Mouse (Mus musculus) layer of hippocampus, adult 9-11 months (tissue): ENCODE measurements around the gene Rps27l.
A peak's percentile ranks its signal among the peaks of the same experiment; 100 is the strongest.
"Not testable (repeated sequence)": the region's sequence is repeated elsewhere in the genome, so short reads cannot be mapped to it uniquely, and the experiment has no call there.

Source experiments
- DNase-seq: peaks from one replicate; pipeline ENCODE4 v3.0.0; 2022

Rps27l gene

DNA sequence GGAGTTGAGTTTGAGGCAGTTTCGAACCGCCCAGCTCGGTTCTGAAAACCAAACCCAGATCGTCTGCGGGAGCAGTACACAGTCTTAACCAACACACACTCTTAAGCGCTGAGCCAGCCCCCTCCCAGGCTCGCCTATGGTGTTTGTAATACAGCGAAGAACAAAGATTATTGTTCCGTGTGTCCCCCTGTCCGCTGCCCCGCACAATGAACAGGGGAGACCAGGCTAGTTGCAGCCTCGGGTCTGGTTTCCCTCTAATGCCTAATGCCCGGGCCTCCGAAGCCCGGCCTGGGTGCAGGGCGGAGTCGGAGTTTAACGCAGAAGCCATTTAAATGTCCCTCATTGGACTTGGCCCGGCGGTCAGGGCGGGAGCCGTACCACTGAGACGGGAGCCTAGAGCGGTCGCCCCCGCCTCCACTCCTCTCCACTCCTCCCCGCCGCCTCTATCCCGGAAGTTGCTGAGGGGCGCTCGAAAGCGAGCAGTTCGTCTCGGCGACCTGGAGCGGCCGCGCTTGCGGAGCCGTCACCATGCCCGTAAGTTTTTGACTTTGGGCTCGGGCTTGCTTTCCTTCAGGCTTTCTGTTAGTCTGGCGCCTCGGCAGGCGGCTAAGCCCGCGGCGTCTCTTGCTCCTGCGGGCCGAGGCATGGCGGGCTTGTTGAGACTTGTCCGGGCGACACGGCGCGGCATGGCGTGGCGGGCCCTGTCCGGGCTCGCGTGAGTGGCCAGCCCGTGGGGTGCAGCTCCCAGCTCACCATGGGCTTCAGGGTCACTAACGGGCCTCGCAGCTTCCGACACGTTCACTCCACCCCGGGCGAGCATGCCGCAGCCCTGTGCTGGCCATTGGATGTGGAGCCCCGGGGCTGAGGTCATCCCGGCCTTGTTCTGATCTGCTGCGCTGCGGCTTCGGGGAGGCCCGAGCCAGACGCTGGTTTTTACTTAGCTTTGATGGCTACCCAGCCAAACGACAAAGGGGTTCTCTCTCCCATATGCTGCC lies at the start of gene Rps27l:
Gene Rps27l, plus strand, starts transcription at position 440 of the 995 bp plus-strand sequence.
- peak; percentile 93 for DNase-seq

- DNase-seq: no peak
These were observed 48.9 kb upstream of the Rps27l start for GRCm38 (mm10) chr9:66896951-66897350.

DNA sequence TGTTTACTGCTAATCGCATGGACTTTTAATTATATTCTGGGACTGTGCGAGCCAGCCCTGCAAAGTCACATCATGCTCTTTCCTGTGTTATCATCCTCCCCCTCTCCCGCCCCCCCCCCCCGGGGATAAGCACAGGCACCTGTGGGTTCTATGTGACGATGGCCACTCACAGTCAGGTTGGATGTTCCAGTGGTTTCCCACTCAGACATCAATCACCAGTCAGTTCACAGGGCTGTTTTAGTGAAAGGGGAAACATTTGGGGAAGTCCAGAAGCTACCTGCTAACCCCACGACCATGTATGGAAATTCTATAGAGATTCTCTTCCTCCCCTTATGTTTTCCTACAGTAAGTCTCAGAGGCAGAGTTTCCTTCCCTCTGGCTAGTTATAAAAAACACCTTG lies 48.0 kb upstream of the Rps27l start:
- no peak for DNase-seq

DNA sequence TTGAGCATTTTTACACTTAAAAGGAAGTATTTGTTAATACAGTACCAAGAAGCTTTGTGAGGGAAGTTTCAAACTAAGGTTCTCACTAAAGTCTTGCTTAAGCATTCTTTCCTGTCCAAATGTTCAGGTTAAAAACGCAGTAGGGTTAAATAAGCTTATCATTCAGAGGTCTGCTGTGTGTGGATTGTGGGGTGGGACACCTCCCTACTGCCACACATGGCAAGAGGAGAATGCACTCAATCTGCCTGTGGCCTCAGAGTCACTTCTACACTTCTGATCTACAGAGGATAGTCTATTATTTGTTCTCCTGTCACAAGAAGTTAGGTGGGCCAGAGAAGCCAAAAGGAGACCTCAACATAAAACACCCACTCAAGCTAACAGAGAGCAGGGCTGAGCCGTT lies 46.8 kb upstream of the Rps27l start:
- no peak for DNase-seq

- no peak for DNase-seq
These were observed 46.4 kb upstream of the Rps27l start for GRCm38 (mm10) chr9:66899526-66899925.

DNA sequence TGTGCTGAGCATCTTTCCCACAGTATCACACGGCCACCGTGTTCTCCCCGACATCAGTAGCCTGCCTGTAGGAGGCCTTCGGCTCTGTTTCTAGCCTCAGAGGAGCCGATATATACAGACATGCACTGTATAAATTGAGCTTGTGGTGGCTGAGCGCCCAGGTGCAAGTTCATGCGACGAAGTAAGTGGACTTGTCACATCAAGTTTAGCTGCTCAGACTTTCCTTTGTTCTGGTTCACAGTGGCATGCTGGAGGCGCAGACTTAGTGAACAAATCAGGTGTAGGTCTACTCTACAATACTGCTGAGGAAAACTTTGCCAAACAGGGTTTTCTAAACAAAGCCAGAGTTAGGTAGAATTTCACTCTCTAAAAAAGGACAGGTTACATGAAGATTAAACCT lies 39.9 kb upstream of the Rps27l start:
- no peak for DNase-seq

- no peak for DNase-seq
These were observed 38.8 kb upstream of the Rps27l start for GRCm38 (mm10) chr9:66907126-66907525.

GRCm38 (mm10) chr9:66907746-66908397 lies 38.0 kb upstream of the Rps27l start:
- DNase-seq: no peak

DNA sequence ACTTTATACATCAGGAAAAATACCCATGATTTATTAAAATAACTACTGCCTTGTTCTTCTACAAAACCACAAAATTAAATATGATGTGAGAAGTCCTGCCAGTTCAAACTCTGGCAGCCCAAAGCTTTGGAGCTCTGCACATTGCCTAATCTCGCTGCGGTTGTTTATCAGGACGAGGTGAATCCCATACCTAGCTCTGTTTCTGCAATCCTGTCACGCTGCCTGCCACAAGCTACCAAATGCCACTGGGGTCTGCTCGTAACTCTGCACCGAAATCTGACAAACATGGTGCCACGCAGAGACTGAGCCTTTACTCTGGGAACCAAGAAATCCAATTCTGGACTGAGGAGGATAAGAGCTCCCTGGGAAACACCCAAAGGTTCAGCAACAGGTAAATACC lies 36.0 kb upstream of the Rps27l start:
- DNase-seq: no peak

DNA sequence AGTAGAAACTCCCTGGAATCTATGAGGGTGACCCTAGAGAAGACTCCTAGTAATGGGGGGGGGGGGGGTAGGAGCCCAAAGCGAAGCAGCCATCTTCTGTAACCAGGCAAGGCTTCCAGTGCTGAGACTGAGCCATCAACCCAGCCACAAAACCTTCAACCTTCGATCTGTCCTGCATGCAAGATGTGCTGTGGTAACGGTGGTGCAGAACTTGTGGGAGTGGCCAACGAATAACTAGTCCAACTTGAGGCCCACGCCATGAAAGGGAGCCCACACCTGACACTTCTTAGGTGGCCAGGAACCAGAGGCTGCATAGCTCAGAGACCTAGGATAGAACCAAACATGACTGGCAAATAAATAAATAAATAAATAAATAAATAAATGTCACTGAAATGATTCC lies 35.2 kb upstream of the Rps27l start:
- no peak for DNase-seq

GRCm38 (mm10) chr9:66912304-66912703 lies 33.6 kb upstream of the Rps27l start:
- no peak for DNase-seq

DNA sequence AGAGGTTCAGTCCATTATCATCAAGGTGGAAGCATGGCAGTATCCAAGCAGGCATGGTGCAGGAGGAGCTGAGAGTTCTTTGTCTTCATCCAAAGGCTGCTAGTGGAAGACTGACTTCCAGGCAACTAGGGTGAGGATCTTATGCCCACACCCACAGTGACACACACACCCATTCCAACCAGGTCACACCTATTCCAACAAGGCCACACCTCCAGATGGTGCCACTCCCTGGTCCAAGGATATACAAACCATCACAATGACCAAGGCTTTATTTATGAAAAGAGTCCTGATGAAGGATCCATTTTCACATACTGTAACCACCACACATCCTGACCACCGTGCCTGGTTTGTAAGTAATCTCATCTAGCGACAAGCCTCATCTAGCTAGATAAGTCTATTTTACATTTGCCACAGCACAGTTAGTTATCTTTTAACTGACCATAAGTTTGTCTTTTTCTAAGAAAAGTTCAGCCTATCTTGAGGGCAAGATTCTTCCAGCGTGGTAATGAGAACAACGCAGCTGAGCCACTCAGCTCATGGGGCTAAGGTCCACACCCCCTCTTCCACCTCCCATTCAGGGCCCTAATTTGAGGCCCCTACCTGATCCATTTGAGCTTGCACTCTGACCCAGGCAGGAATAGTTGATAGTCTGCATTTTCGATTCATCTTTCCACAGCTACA lies 32.5 kb upstream of the Rps27l start:
- DNase-seq: not testable (repeated sequence)

DNA sequence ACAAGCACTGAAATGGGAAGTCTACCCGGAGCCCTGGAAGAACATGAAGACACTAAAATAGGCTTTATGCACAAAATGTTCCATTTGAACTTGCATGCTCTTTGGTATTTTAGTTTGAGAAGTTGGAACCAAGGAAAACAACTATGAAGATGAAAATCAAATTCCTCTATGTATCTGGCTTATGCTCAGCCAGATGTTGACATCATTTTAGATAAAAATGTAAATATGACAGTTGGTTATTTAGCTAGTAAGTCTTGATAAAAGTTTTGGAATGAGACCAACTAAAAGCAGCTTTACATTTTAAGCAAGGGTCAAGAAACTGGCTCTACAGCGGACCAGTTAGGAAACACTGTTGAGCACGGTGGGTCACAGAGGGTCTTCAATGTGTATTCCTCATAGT lies 31.3 kb upstream of the Rps27l start:
- DNase-seq: no peak

- no peak for DNase-seq
These were observed 30.5 kb upstream of the Rps27l start for GRCm38 (mm10) chr9:66915401-66915800.

DNA sequence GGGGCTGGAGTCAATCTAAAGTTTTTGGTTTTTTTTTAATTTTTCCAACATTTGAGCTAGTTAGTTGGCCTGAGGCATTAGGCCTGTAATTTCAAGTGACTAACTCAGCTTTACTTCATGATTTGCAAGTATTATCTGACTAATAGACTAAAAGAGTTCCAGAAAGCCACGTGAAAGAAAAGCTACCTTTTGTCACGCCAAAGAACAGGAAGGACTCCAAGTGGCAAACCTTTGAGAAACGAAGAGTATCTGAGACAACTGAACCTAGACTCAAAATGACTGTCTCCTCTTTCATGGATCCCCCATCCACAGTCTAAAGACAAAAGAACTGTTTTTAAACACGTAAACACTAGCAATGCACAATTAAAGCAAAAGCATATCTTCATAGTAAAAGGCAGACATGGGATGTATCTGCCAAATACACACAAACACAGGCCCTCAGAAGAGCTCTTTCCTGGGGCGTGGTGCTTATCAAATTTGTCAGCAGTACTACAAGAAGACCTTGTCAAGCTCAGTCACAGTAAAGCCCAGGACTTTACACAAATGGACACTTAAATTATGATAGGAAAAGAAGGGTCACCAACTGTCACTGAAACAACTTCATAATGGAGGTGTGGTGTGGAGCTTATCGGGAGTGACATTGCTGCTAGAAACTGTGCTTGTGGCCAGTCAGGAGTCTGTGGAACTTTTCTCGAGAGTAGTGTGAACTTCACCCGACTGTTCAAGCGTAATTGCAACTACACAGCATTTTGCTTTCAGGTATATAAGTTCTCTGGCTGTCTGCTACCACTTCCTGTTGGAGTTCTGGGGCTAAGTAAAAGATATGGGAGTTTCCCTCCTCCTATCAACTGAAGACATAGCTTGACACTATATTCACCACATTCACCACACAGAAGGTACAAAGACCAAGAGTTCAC lies 29.8 kb upstream of the Rps27l start:
- no peak for DNase-seq

- DNase-seq: no peak
These were observed 28.5 kb upstream of the Rps27l start for GRCm38 (mm10) chr9:66917216-66917891.

GRCm38 (mm10) chr9:66917892-66918255 lies 28.0 kb upstream of the Rps27l start:
- DNase-seq: no peak

DNA sequence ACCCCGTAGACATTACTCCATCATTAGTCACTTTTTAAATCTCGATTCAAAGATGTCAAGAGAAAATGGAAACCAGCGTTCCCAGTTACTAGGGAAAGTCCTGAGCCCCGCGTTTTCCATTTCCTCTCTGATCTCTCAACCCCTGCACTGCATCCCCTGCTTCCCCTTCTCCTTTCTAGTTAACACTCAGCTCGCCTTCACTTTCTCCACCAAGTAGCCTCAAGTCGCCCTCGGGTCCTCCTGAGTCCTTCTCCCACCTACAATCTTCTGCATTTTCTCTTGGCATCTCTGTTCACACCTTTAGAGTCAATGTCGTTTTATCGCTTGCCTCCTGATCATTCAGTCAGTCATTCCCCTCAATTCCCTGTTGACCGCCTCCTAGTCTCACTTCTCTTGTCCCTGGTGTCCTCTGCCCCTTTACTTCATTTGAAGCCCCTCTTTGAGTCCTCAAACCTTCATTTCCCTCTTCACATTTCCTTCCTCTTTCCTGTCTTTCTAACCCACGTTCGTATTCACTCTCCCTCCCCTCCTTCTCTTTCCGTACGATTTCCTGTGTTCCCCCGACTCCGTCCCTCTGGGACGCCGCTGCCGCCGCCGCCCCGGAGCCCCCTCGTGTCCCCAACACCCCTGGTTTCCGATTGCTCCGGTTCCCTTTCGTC lies 27.1 kb upstream of the Rps27l start:
- DNase-seq: no peak

DNA sequence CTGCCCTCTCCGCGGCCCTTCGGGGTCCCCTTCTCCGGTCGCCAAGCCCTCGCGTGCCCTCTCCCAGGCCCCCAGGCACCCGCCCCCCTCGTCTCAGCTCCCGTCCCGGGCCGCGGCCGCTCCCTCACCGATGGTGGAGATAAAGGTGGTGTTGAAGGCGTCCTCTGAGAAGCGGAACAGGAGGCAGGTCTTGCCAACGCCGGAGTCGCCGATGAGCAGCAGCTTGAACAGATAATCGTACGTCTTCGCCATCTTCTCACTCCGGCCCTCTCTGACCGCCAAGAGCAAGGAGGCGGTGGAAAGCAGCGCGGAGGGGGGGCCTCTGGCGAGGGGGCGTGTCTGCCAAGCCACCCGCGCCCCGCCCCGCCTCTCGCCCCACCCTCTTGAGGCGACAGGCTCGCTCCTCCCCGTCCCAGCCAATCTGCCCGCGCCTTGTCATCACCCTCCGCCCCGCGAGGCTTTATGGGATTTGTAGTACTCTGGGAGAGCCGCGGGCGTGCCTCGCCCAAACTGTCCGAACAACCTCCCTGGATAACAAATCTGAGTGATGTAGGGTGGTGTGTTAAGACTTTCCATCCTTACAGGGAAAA lies 26.4 kb upstream of the Rps27l start, which contains the start of gene Rab8b:
Gene Rab8b, minus strand, starts transcription at position 306 of the 590 bp plus-strand sequence.
- DNase-seq: peak; percentile 97

DNA sequence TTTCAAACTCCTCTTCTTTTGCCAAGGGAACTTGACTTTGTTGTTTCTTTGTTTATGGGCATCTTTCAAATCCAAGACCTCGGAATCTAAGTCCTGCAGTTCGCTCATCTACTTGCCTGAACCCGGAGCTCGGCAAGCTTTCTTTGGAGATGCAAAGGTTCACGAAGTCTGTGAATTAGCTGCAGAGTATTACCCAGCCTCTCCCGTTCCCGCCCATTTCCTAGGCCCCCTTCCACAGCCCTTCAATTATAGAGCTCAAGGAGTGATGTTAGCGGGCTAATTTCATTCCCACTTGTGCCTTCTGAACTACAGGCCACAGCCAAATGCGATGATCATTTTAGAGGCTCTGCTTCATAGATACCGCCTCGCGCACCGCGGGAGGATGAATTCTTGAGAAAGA lies 25.9 kb upstream of the Rps27l start:
- no peak for DNase-seq
